Mouse (Mus musculus): ENCODE results near the gene Stk19.
"Not testable (repeated sequence)": the region's sequence is repeated elsewhere in the genome, so short reads cannot be mapped to it uniquely, and the experiment has no call there.

Gene Stk19

GRCm38 (mm10) chr17:34797211-34797995 is 39.3 kb downstream of the Stk19 start:
- not testable (repeated sequence) for DNase-seq (ENCODE audit: low spot score)

GRCm38 (mm10) chr17:34796311-34797140 is 40.2 kb downstream of the Stk19 start:
- DNase-seq (ENCODE audit: low spot score), result no peak

- DNase-seq (ENCODE audit: low spot score), result no peak
Measured at GRCm38 (mm10) chr17:34795633-34796032, 41.1 kb downstream of the Stk19 start.

- no peak for DNase-seq (ENCODE audit: low spot score)
Measured at GRCm38 (mm10) chr17:34795016-34795415, 41.7 kb downstream of the Stk19 start.

GRCm38 (mm10) chr17:34777680-34778325 is 58.9 kb downstream of the Stk19 start:
- no peak for DNase-seq (ENCODE audit: low spot score)
